Mouse (Mus musculus): Measurements from ENCODE around the gene Cecr2. TPM values are rescaled to one million over a fixed set of nuclear protein-coding genes. Genes with fewer than 3 reads are reported as not detected.
"Not testable (repeated sequence)": the region's sequence is repeated elsewhere in the genome, so short reads cannot be mapped to it uniquely, and the experiment has no call there.

The Cecr2 gene
- polyA plus RNA-seq, 1 experiment from 2014 or later = 3.9 TPM

- Histone ChIP-seq H3K4me3 (ENCODE audit: low read depth, low read length) (no peak overlapping the region), H3K9me3 (ENCODE audit: low read length) (no peaks in the 10 kb centered on the region), H3K4me2 (replicated peaks; ENCODE audit: low read depth, low read length) (no peak overlapping the region), H3K36me3 (ENCODE audit: insufficient read depth, low read length) (peaks cover 60% of the 10 kb centered on the region), H3K27me3 (replicated peaks; ENCODE audit: insufficient read depth, low read length) (no peaks in the 10 kb centered on the region), H3K4me1 (ENCODE audit: insufficient read depth, low read depth, low read length) (no peaks in the 10 kb centered on the region), H3K9ac (replicated peaks; ENCODE audit: low read depth) (no peak overlapping the region), H3K27ac (ENCODE audit: low read length) (no peak overlapping the region)
- ATAC-seq = no peak
- TF ChIP-seq CTCF (IDR thresholded peaks at IDR 0.05) (no peak), EP300 (IDR thresholded peaks at IDR 0.05) (no peak)
- WGBS = 82% methylated on average over 4 of the region's 4 CpGs
- no peak for DNase-seq (ENCODE audit: low spot score)
These were observed 132.7 kb downstream of the Cecr2 start for GRCm38 (mm10) chr6:120798905-120799304.

- Histone ChIP-seq H3K4me2 (replicated peaks; ENCODE audit: low read depth, low read length) (no peak overlapping the region), H3K36me3 (ENCODE audit: insufficient read depth, low read length) (peaks cover 60% of the 10 kb centered on the region), H3K9me3 (ENCODE audit: low read length) (no peaks in the 10 kb centered on the region), H3K4me1 (ENCODE audit: insufficient read depth, low read depth, low read length) (no peaks in the 10 kb centered on the region), H3K9ac (replicated peaks; ENCODE audit: low read depth) (no peak overlapping the region), H3K27ac (ENCODE audit: low read length) (no peak overlapping the region), H3K4me3 (ENCODE audit: low read depth, low read length) (no peak overlapping the region), H3K27me3 (replicated peaks; ENCODE audit: insufficient read depth, low read length) (no peaks in the 10 kb centered on the region)
- WGBS = 88% methylated on average over 4 of the region's 4 CpGs
- no peak for ATAC-seq
- TF ChIP-seq CTCF (IDR thresholded peaks at IDR 0.05) (no peak), EP300 (IDR thresholded peaks at IDR 0.05) (no peak)
- no peak for DNase-seq (ENCODE audit: low spot score)
These were observed 133.4 kb downstream of the Cecr2 start for GRCm38 (mm10) chr6:120799581-120800041.

- H3K27ac ChIP-seq (ENCODE audit: low read length) = no peak overlapping the region
- TF ChIP-seq CTCF (IDR thresholded peaks at IDR 0.05) = no peak
- TF ChIP-seq EP300 (IDR thresholded peaks at IDR 0.05) = no peak
- DNase-seq (ENCODE audit: low spot score) = no peak
These were observed 141.0 kb downstream of the Cecr2 start for GRCm38 (mm10) chr6:120806999-120807737.

GRCm38 (mm10) chr6:120807738-120808081 is 141.5 kb downstream of the Cecr2 start:
- H3K27me3 ChIP-seq (replicated peaks; ENCODE audit: insufficient read depth, low read length) = no peaks in the 10 kb centered on the region
- ATAC-seq (no peak), DNase-seq (ENCODE audit: low spot score) (no peak)
- H3K4me1 ChIP-seq (ENCODE audit: insufficient read depth, low read depth, low read length) = no peaks in the 10 kb centered on the region
- no peak overlapping the region for H3K4me2 ChIP-seq (replicated peaks; ENCODE audit: low read depth, low read length)
- no peak overlapping the region for H3K4me3 ChIP-seq (ENCODE audit: low read depth, low read length)
- no peak overlapping the region for H3K9ac ChIP-seq (replicated peaks; ENCODE audit: low read depth)
- no peak for TF ChIP-seq EP300 (IDR thresholded peaks at IDR 0.05)
- TF ChIP-seq CTCF (IDR thresholded peaks at IDR 0.05) = no peak
- peaks cover 38% of the 10 kb centered on the region for H3K36me3 ChIP-seq (ENCODE audit: insufficient read depth, low read length)
- WGBS = 71% methylated on average over 4 of the region's 4 CpGs
- H3K27ac ChIP-seq (ENCODE audit: low read length) = no peak overlapping the region
- H3K9me3 ChIP-seq (ENCODE audit: low read length) = no peaks in the 10 kb centered on the region

More at GRCm38 (mm10) chr6:120806999-120807737, 141.0 kb downstream of the Cecr2 start:
- 78% methylated on average over 5 of the region's 5 CpGs for WGBS
- Histone ChIP-seq H3K9ac (replicated peaks; ENCODE audit: low read depth) (no peak overlapping the region), H3K4me3 (ENCODE audit: low read depth, low read length) (no peak overlapping the region), H3K4me1 (ENCODE audit: insufficient read depth, low read depth, low read length) (no peaks in the 10 kb centered on the region), H3K9me3 (ENCODE audit: low read length) (no peaks in the 10 kb centered on the region), H3K4me2 (replicated peaks; ENCODE audit: low read depth, low read length) (no peak overlapping the region), H3K27me3 (replicated peaks; ENCODE audit: insufficient read depth, low read length) (no peaks in the 10 kb centered on the region), H3K36me3 (ENCODE audit: insufficient read depth, low read length) (peaks cover 43% of the 10 kb centered on the region)
- no peak for ATAC-seq

- peaks cover 12% of the 10 kb centered on the region; the same call in 1 of the 2 replicates for H3K36me3 ChIP-seq (ENCODE audit: insufficient read depth, low read length)
- not testable (repeated sequence) for DNase-seq (ENCODE audit: low spot score)
These were observed 145.8 kb downstream of the Cecr2 start for GRCm38 (mm10) chr6:120811999-120812398.

GRCm38 (mm10) chr6:120819294-120819693 is 153.1 kb downstream of the Cecr2 start:
- WGBS = 88% methylated on average over 2 of the region's 2 CpGs
- H3K36me3 ChIP-seq (ENCODE audit: insufficient read depth, low read length) = peaks cover 10% of the 10 kb centered on the region
- DNase-seq (ENCODE audit: low spot score) = no peak
- no peaks in the 10 kb centered on the region for H3K27me3 ChIP-seq (replicated peaks; ENCODE audit: insufficient read depth, low read length)
- ATAC-seq = no peak
- H3K9ac ChIP-seq (replicated peaks; ENCODE audit: low read depth) = no peak overlapping the region
- no peak overlapping the region for H3K4me2 ChIP-seq (replicated peaks; ENCODE audit: low read depth, low read length)
- no peaks in the 10 kb centered on the region for H3K4me1 ChIP-seq (ENCODE audit: insufficient read depth, low read depth, low read length)
- H3K9me3 ChIP-seq (ENCODE audit: low read length) = no peaks in the 10 kb centered on the region
- H3K27ac ChIP-seq (ENCODE audit: low read length) = no peak overlapping the region
- no peak for TF ChIP-seq EP300 (IDR thresholded peaks at IDR 0.05)
- no peak overlapping the region for H3K4me3 ChIP-seq (ENCODE audit: low read depth, low read length)

More at GRCm38 (mm10) chr6:120811999-120812398, 145.8 kb downstream of the Cecr2 start:
- not testable (repeated sequence) for H3K27me3 ChIP-seq (replicated peaks; ENCODE audit: insufficient read depth, low read length); H3K4me3 ChIP-seq (ENCODE audit: low read depth, low read length); H3K4me2 ChIP-seq (replicated peaks; ENCODE audit: low read depth, low read length); H3K4me1 ChIP-seq (ENCODE audit: insufficient read depth, low read depth, low read length); H3K9me3 ChIP-seq (ENCODE audit: low read length); ATAC-seq; H3K27ac ChIP-seq (ENCODE audit: low read length); H3K9ac ChIP-seq (replicated peaks; ENCODE audit: low read depth)
- WGBS = 96% methylated on average over 6 of the region's 10 CpGs

Measured in lung, postnatal 0 days (tissue).